Mouse (Mus musculus) stomach, postnatal 0 days (tissue): ENCODE data around the gene Casq2. TPM values are rescaled to one million over a fixed set of nuclear protein-coding genes. Genes with fewer than 3 reads are reported as not detected.

Experiments used
- ATAC-seq: fragments of 200-750 bp; cut with Nextera tagmentation; 2 replicates; pipeline ENCODE4 v1.8.0; 2017; ENCODE audit not compliant: low FRiP score, low TSS enrichment
- DNase-seq: peaks from one replicate; pipeline ENCODE4 v3.0.0-alpha.2; 2016; ENCODE audit warnings: low spot score
- H3K27ac ChIP-seq: fragments of 300-500 bp; sonication (generic); replicated peaks from 2 replicates; pipeline ENCODE4 v1.5.1; 2014; ENCODE audit warnings: mild to moderate bottlenecking, control low read depth
- H3K27me3 ChIP-seq: fragments of 300-500 bp; sonication (generic); 2 replicates; pipeline ENCODE4 v1.6.1; 2014; ENCODE audit warnings: low read length; ENCODE audit not compliant: control insufficient read depth, insufficient read depth
- H3K36me3 ChIP-seq: fragments of 300-500 bp; sonication (generic); 2 replicates; pipeline ENCODE4 v1.6.1; 2014; ENCODE audit warnings: low read length, mixed read lengths; ENCODE audit not compliant: control insufficient read depth, insufficient read depth
- H3K4me1 ChIP-seq: fragments of 300-500 bp; sonication (generic); replicated peaks from 2 replicates; pipeline ENCODE4 v1.6.1; 2014; ENCODE audit warnings: antibody characterized with exemption; ENCODE audit not compliant: control insufficient read depth, insufficient read depth
- H3K4me2 ChIP-seq: fragments of 300-500 bp; sonication (generic); replicated peaks from 2 replicates; pipeline ENCODE4 v1.6.1; 2014; ENCODE audit warnings: low read depth, mild to moderate bottlenecking, control low read depth, moderate library complexity
- H3K4me3 ChIP-seq: fragments of 300-500 bp; sonication (generic); 2 replicates; pipeline ENCODE4 v1.5.1; 2014; ENCODE audit warnings: low read depth, low read length, control low read depth
- H3K9ac ChIP-seq: fragments of 300-500 bp; sonication (generic); 2 replicates; pipeline ENCODE4 v1.6.1; 2014; ENCODE audit warnings: mild to moderate bottlenecking, low read length, control low read depth, mixed read lengths
- H3K9me3 ChIP-seq: fragments of 300-500 bp; sonication (generic); 2 replicates; pipeline ENCODE4 v1.6.1; 2016; ENCODE audit warnings: low read length; ENCODE audit not compliant: control insufficient read depth
- CTCF ChIP-seq: IDR thresholded peaks from 2 replicates; pipeline ENCODE4 v1.5.1; 2016; ENCODE audit warnings: antibody characterized with exemption, low read depth, mild to moderate bottlenecking, moderate library complexity
- EP300 ChIP-seq: optimal IDR thresholded peaks from 2 replicates; pipeline ENCODE3; 2016; ENCODE audit warnings: antibody characterized with exemption
- WGBS: fragments of 180-500 bp; shearing (Covaris S2); extraction: QIAGEN DNeasy Blood & Tissue Kit; methylation state at CpG from one replicate; pipeline ENCODE4 v1.1.7; 2014; 5-methylcytosine and 5-hydroxymethylcytosine counted together
- polyA plus RNA-seq: library from polyadenylated mRNA; unstranded; fragments of >200 nt; fragmentation: Nextera tagmentation; extraction: Ambion mirVana; gene quantifications from 2 replicates; pipeline ENCODE4 v1.2.1, GENCODE M21; 2015

Casq2 gene
- 2.5 and 2.6 TPM in 2 replicates for polyA plus RNA-seq

DNA sequence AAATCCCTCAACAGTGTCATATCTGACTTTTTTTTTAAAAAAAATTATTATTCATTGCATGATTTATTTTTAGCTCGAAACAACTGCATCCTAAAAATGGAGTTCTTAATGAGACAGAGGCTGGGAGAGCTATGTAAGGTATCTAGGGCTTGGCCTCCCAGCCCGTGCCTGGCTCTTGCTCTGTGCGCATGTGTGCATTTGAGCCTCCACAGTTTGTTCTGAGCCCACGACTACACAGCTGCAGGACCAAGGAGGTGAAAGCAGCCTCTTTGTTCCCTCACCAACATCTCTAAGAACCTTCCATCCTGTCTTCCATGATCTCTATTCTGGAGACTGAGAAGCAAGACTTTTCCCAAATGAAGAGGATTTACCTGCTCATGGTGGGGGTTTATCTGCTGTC lies at the start of gene Casq2:
Gene Casq2 (plus strand): TSS at position 133 of the 400 bp plus-strand sequence.
- H3K27ac ChIP-seq, result no peak within 1 kb of the TSS
- TF ChIP-seq EP300, result no peak
- H3K4me3 ChIP-seq, result no peak within 1 kb of the TSS
- H3K9me3 ChIP-seq, result no peaks in the 10 kb centered on the region
- no peaks in the 10 kb centered on the region for H3K4me1 ChIP-seq
- H3K9ac ChIP-seq, result no peak within 1 kb of the TSS
- ATAC-seq, result no peak
- H3K4me2 ChIP-seq, result 0 out of 2 replicates have a peak within 1 kb of the TSS, but pooled peaks have one; percentile 1
- no peaks in the 10 kb centered on the region for H3K27me3 ChIP-seq
- 59% methylated on average over 4 of the region's 4 CpGs for WGBS
- H3K36me3 ChIP-seq, result no peaks in the 10 kb centered on the region
- DNase-seq, result no peak

DNA sequence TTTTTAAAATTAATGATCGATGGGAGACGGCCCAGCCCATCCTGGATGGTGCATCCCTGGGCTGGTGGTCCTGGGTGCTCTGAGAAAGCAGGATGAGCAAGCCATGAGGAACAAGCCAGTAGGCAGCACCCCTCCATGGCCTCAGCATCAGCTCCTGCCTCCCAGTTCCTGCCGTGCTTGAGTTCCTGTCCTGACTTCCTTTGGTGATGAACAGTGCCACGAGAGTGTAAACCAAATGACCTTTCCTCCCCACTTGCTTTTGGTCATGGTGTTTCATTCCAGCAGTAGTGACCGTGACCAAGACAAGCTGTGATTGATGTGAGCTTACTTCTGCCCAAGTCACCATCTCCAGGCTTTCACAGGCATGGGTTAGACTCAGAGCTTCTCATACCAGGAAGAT lies 48.4 kb upstream of the Casq2 start:
- no peak overlapping the region for H3K4me3 ChIP-seq
- H3K4me2 ChIP-seq, result no peak overlapping the region
- H3K9me3 ChIP-seq, result no peaks in the 10 kb centered on the region
- no peak for TF ChIP-seq EP300
- no peak for TF ChIP-seq CTCF
- H3K36me3 ChIP-seq, result no peaks in the 10 kb centered on the region
- DNase-seq (no peak), ATAC-seq (no peak)
- H3K4me1 ChIP-seq, result no peaks in the 10 kb centered on the region
- no peak overlapping the region for H3K9ac ChIP-seq
- H3K27ac ChIP-seq, result peak overlapping the region; percentile 61
- WGBS, result 83% methylated on average over 5 of the region's 5 CpGs
- H3K27me3 ChIP-seq, result no peaks in the 10 kb centered on the region

DNA sequence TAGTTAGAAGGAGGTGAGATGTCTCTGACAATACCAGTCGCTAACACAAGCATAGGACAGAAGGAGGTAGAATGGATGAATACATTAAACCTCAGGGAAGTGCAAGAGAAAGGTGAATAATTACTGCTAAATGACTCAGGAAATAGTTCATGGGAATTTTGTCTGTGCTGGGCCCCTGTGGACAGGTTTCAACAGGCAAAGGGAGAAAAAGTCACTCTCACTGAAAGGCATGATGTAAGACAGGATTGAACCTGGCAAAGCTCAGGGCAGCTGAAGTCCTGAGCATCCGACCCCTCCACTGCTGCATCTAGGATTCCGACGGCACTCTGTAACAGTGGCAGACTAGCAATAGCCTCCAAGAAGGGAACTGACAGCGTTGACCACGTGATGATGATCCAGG lies 47.6 kb upstream of the Casq2 start:
- no peak for DNase-seq
- no peaks in the 10 kb centered on the region for H3K27me3 ChIP-seq
- ATAC-seq, result no peak
- 59% methylated on average over 6 of the region's 6 CpGs for WGBS
- no peak overlapping the region for H3K4me2 ChIP-seq
- no peak for TF ChIP-seq EP300
- no peak for TF ChIP-seq CTCF
- no peak overlapping the region for H3K9ac ChIP-seq
- H3K4me3 ChIP-seq, result no peak overlapping the region
- H3K4me1 ChIP-seq, result no peaks in the 10 kb centered on the region
- H3K36me3 ChIP-seq, result no peaks in the 10 kb centered on the region
- H3K9me3 ChIP-seq, result no peaks in the 10 kb centered on the region
- peak overlapping the region; percentile 80 for H3K27ac ChIP-seq

DNA sequence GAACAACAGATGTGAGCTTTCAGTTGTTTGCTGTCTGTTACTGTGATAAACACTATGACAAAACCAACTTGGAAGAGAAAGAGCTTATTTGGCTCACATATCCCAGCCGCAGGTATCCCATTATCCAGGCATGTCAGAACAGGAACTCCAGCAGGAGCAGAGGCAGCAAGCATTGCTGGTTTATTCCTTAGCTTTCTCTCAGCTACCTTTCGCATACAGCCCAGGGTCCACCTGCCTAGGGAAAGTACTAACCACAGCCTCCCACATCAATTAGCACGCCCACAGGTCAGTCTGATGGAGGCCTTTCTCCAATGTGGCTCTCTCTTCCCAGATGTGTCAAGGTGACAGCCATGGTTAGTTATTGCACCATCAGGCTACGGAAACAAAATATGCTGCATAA lies 44.6 kb upstream of the Casq2 start:
- Histone ChIP-seq H3K36me3 (no peaks in the 10 kb centered on the region), H3K9me3 (no peaks in the 10 kb centered on the region), H3K4me3 (no peak overlapping the region), H3K4me2 (no peak overlapping the region), H3K9ac (no peak overlapping the region), H3K4me1 (no peaks in the 10 kb centered on the region), H3K27me3 (no peaks in the 10 kb centered on the region), H3K27ac (no peak overlapping the region)
- ATAC-seq (no peak), DNase-seq (no peak)
- TF ChIP-seq CTCF (no peak), EP300 (no peak)
- WGBS, result 61% methylated on average over 4 of the region's 4 CpGs

DNA sequence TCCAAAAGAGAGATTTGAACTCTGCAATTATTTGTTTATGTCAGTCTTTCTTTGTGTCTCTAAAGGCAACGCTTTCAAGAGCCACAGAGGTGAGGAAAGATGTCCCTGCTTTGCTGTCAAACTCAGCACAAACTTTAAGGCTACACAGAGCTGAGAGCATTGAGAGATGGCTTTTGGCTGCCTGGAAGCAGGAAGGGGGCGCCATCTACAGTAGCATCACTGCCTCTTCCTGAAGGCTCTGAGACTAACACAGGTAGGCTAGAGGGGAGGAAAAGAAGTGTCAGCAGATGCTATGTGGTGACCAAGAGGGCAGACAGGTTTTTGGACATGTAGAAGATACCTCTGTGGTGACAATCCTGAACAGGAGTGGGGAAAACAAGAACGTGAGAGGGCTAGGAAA lies 41.1 kb upstream of the Casq2 start:
- Histone ChIP-seq H3K4me3 (no peak overlapping the region), H3K27me3 (no peaks in the 10 kb centered on the region), H3K9me3 (no peaks in the 10 kb centered on the region), H3K4me1 (no peaks in the 10 kb centered on the region), H3K36me3 (no peaks in the 10 kb centered on the region), H3K27ac (no peak overlapping the region), H3K4me2 (no peak overlapping the region), H3K9ac (no peak overlapping the region)
- no peak for TF ChIP-seq EP300
- peak; percentile 64 for TF ChIP-seq CTCF
- ATAC-seq, result no peak
- 36% methylated on average over 3 of the region's 3 CpGs for WGBS
- no peak for DNase-seq

DNA sequence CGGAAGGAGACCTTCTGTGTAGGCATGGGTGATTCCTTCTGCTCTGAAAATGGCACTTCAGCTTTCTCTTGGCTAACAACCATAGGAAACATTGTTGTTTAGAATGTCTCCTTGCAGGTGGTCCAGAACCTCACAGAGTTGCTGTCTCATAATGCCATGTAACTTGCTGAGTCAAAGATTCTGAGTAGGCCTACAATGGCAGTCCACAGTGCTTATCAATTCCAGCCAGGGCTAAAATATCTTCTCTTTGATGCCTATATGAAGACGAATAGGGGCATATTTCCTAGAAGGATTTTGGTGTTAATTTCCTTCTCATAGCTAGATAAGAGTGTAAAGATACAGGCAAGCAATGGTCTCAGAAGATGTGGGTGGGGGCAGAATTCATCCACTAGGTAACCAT lies 38.7 kb upstream of the Casq2 start:
- H3K27me3 ChIP-seq, result no peaks in the 10 kb centered on the region
- no peak overlapping the region for H3K4me2 ChIP-seq
- H3K36me3 ChIP-seq, result no peaks in the 10 kb centered on the region
- no peak for DNase-seq
- H3K9me3 ChIP-seq, result no peaks in the 10 kb centered on the region
- H3K27ac ChIP-seq, result no peak overlapping the region
- no peak overlapping the region for H3K9ac ChIP-seq
- no peak for TF ChIP-seq EP300
- no peak for TF ChIP-seq CTCF
- no peak for ATAC-seq
- no peak overlapping the region for H3K4me3 ChIP-seq
- H3K4me1 ChIP-seq, result no peaks in the 10 kb centered on the region
- 83% methylated on average over 2 of the region's 2 CpGs for WGBS
